Mouse (Mus musculus) kidney, adult 9 months (tissue): ENCODE measurements around the gene Tfb2m.

ENCODE experiments used
- DNase-seq: peaks from one replicate; pipeline ENCODE4 v3.0.0; 2022

The Tfb2m gene

GRCm38 (mm10) chr1:179556921-179557320 is 10.9 kb upstream of the Tfb2m start:
- no peak for DNase-seq

GRCm38 (mm10) chr1:179553949-179554347 is 7.9 kb upstream of the Tfb2m start:
- no peak for DNase-seq

GRCm38 (mm10) chr1:179553197-179553948 is 7.3 kb upstream of the Tfb2m start:
- DNase-seq: peak; percentile 35

GRCm38 (mm10) chr1:179552751-179553150 is 6.7 kb upstream of the Tfb2m start:
- no peak for DNase-seq

GRCm38 (mm10) chr1:179551921-179552320 is 5.9 kb upstream of the Tfb2m start:
- DNase-seq: no peak

GRCm38 (mm10) chr1:179551336-179551735 is 5.3 kb upstream of the Tfb2m start:
- no peak for DNase-seq

- DNase-seq: no peak
Observed at GRCm38 (mm10) chr1:179548996-179549752, 3.1 kb upstream of the Tfb2m start.

GRCm38 (mm10) chr1:179548220-179548619 is 2.2 kb upstream of the Tfb2m start:
- no peak for DNase-seq

- DNase-seq: peak; percentile 32
Observed at GRCm38 (mm10) chr1:179547176-179547575, 1.1 kb upstream of the Tfb2m start.

- no peak for DNase-seq
Observed at GRCm38 (mm10) chr1:179546551-179546917, 467 bp upstream of the Tfb2m start.

- DNase-seq: no peak
Observed at GRCm38 (mm10) chr1:179541502-179541901, 4.6 kb downstream of the Tfb2m start.

GRCm38 (mm10) chr1:179539887-179540286 is 6.2 kb downstream of the Tfb2m start:
- no peak for DNase-seq

GRCm38 (mm10) chr1:179539054-179539453 is 7.0 kb downstream of the Tfb2m start:
- DNase-seq: no peak

GRCm38 (mm10) chr1:179519901-179520300 is 26.2 kb downstream of the Tfb2m start:
- no peak for DNase-seq

GRCm38 (mm10) chr1:179517713-179518465 is 28.2 kb downstream of the Tfb2m start, which contains the start of gene Smyd3:
TSS of gene Smyd3 (minus strand) at chr1:179518041.
- peak; percentile 85 for DNase-seq

GRCm38 (mm10) chr1:179516941-179517712 is 28.9 kb downstream of the Tfb2m start:
- DNase-seq: peak; percentile 14

GRCm38 (mm10) chr1:179511895-179512294 is 34.2 kb downstream of the Tfb2m start:
- no peak for DNase-seq

GRCm38 (mm10) chr1:179510546-179511340 is 35.3 kb downstream of the Tfb2m start:
- DNase-seq: no peak

- peak; percentile 24 for DNase-seq
Observed at GRCm38 (mm10) chr1:179506530-179507315, 39.3 kb downstream of the Tfb2m start.

- DNase-seq: peak; percentile 16
Observed at GRCm38 (mm10) chr1:179502565-179502964, 43.5 kb downstream of the Tfb2m start.

GRCm38 (mm10) chr1:179499257-179499656 is 46.8 kb downstream of the Tfb2m start:
- no peak for DNase-seq
